Mouse (Mus musculus) midbrain, embryonic 11.5 days (tissue): ENCODE results near the gene Chrna5. TPM values are rescaled to one million over a fixed set of nuclear protein-coding genes. Genes with fewer than 3 reads are reported as not detected.
A peak's percentile ranks its signal among the peaks of the same experiment; 100 is the strongest.
"Not testable (repeated sequence)": the region's sequence is repeated elsewhere in the genome, so short reads cannot be mapped to it uniquely, and the experiment has no call there.

Experiments used
- ATAC-seq: fragments of 200-750 bp; cut with Nextera tagmentation; 2 replicates; pipeline ENCODE4 v1.8.0; 2017; ENCODE audit warnings: moderate TSS enrichment, moderate library complexity; ENCODE audit not compliant: low FRiP score
- DNase-seq: peaks from one replicate; pipeline ENCODE4 v3.0.0; 2015; ENCODE audit warnings: low spot score; ENCODE audit errors: missing footprints
- H3K27ac ChIP-seq: fragments of 300-500 bp; sonication (generic); 2 replicates; pipeline ENCODE4 v1.5.1; 2014; ENCODE audit warnings: low read depth, low read length
- H3K27me3 ChIP-seq: fragments of 300-500 bp; sonication (generic); 2 replicates; pipeline ENCODE4 v1.6.1; 2014; ENCODE audit warnings: mild to moderate bottlenecking, low read length, moderate library complexity, mixed read lengths; ENCODE audit not compliant: control insufficient read depth, insufficient read depth
- H3K36me3 ChIP-seq: fragments of 300-500 bp; sonication (generic); 2 replicates; pipeline ENCODE4 v1.6.1; 2014; ENCODE audit warnings: mild to moderate bottlenecking, low read length, moderate library complexity, mixed read lengths; ENCODE audit not compliant: control insufficient read depth, insufficient read depth
- H3K4me1 ChIP-seq: fragments of 300-500 bp; sonication (generic); 2 replicates; pipeline ENCODE4 v1.6.1; 2014; ENCODE audit warnings: low read length; ENCODE audit not compliant: control insufficient read depth, insufficient read depth
- H3K4me2 ChIP-seq: fragments of 300-500 bp; sonication (generic); 2 replicates; pipeline ENCODE4 v1.6.1; 2014; ENCODE audit warnings: mild to moderate bottlenecking, moderate library complexity
- H3K4me3 ChIP-seq: fragments of 300-500 bp; sonication (generic); 2 replicates; pipeline ENCODE4 v1.5.1; 2014; ENCODE audit warnings: low read depth, low read length
- H3K9ac ChIP-seq: fragments of 300-500 bp; sonication (generic); 2 replicates; pipeline ENCODE4 v1.6.1; 2014; ENCODE audit warnings: low read length
- H3K9me3 ChIP-seq: fragments of 300-500 bp; sonication (generic); 2 replicates; pipeline ENCODE4 v1.6.1; 2016; ENCODE audit warnings: low read length; ENCODE audit not compliant: control insufficient read depth
- WGBS: fragments of 180-500 bp; shearing (Covaris S2); extraction: QIAGEN DNeasy Blood & Tissue Kit; methylation state at CpG from one replicate; pipeline ENCODE4 v1.1.7; 2014; 5-methylcytosine and 5-hydroxymethylcytosine counted together
- polyA plus RNA-seq: library from polyadenylated mRNA; unstranded; fragments of >200 nt; fragmentation: Nextera tagmentation; extraction: Ambion mirVana; gene quantifications from 2 replicates; pipeline ENCODE4 v1.2.1, GENCODE M21; 2014

Chrna5 gene
- polyA plus RNA-seq = 6.5 and 7.7 TPM in 2 replicates

- Histone ChIP-seq H3K4me1 (peaks cover 10% of the 10 kb centered on the region; the same call in 1 of the 2 replicates), H3K27ac (peak within 1 kb of the TSS; percentile 20; the same call in 1 of the 2 replicates)
- 56% methylated on average over 8 of the region's 8 CpGs for WGBS
Observed at GRCm38 (mm10) chr9:54980674-54981073, at the start of gene Chrna5. TSS of gene Chrna5 (plus strand) at chr9:54980880.

GRCm38 (mm10) chr9:54931765-54932164 lies 48.9 kb upstream of the Chrna5 start:
- Histone ChIP-seq H3K27ac (no peak overlapping the region), H3K9ac (no peak overlapping the region), H3K4me3 (no peak overlapping the region), H3K4me2 (no peak overlapping the region), H3K4me1 (no peaks in the 10 kb centered on the region), H3K36me3 (no peaks in the 10 kb centered on the region; the same call in 1 of the 2 replicates), H3K9me3 (no peaks in the 10 kb centered on the region), H3K27me3 (no peaks in the 10 kb centered on the region)
- DNase-seq (peak; percentile 35), ATAC-seq (no peak)
- 0% methylated on average over 1 of the region's 1 CpGs for WGBS

More at GRCm38 (mm10) chr9:54980674-54981073, at the start of gene Chrna5:
- H3K9me3 ChIP-seq = no peaks in the 10 kb centered on the region
- H3K4me3 ChIP-seq = peak within 1 kb of the TSS; percentile 59
- peaks cover 13% of the 10 kb centered on the region for H3K27me3 ChIP-seq
- H3K9ac ChIP-seq = peak within 1 kb of the TSS; percentile 58
- H3K4me2 ChIP-seq = peak within 1 kb of the TSS; percentile 89
- no peaks in the 10 kb centered on the region for H3K36me3 ChIP-seq
- peak; percentile 60 for ATAC-seq
- peak; percentile 85 for DNase-seq

GRCm38 (mm10) chr9:54932379-54932778 lies 48.3 kb upstream of the Chrna5 start:
- Histone ChIP-seq H3K9me3 (no peaks in the 10 kb centered on the region), H3K4me2 (no peak overlapping the region), H3K4me1 (no peaks in the 10 kb centered on the region), H3K36me3 (no peaks in the 10 kb centered on the region; the same call in 1 of the 2 replicates), H3K4me3 (no peak overlapping the region), H3K27ac (no peak overlapping the region), H3K27me3 (no peaks in the 10 kb centered on the region), H3K9ac (no peak overlapping the region)
- DNase-seq (no peak), ATAC-seq (no peak)
- WGBS = 75% methylated on average over 2 of the region's 2 CpGs

GRCm38 (mm10) chr9:54942071-54942470 lies 38.6 kb upstream of the Chrna5 start:
- H3K9me3 ChIP-seq = no peaks in the 10 kb centered on the region
- H3K9ac ChIP-seq = no peak overlapping the region
- no peak for DNase-seq
- H3K4me1 ChIP-seq = no peaks in the 10 kb centered on the region
- H3K36me3 ChIP-seq = no peaks in the 10 kb centered on the region
- H3K27ac ChIP-seq = no peak overlapping the region
- H3K4me3 ChIP-seq = no peak overlapping the region
- H3K4me2 ChIP-seq = no peak overlapping the region
- no peaks in the 10 kb centered on the region for H3K27me3 ChIP-seq
- no peak for ATAC-seq
- 92% methylated on average over 4 of the region's 4 CpGs for WGBS

- H3K4me2 ChIP-seq = no peak overlapping the region
- no peaks in the 10 kb centered on the region for H3K4me1 ChIP-seq
- no peak overlapping the region for H3K9ac ChIP-seq
- no peak overlapping the region for H3K27ac ChIP-seq
- ATAC-seq (no peak), DNase-seq (no peak)
- no peaks in the 10 kb centered on the region for H3K27me3 ChIP-seq
- H3K36me3 ChIP-seq = no peaks in the 10 kb centered on the region
- WGBS = 81% methylated on average over 2 of the region's 2 CpGs
- no peaks in the 10 kb centered on the region for H3K9me3 ChIP-seq
- no peak overlapping the region for H3K4me3 ChIP-seq
Observed at GRCm38 (mm10) chr9:54944467-54944866, 36.2 kb upstream of the Chrna5 start.

GRCm38 (mm10) chr9:54946256-54946655 lies 34.4 kb upstream of the Chrna5 start:
- WGBS = 85% methylated on average over 16 of the region's 16 CpGs

GRCm38 (mm10) chr9:54949465-54949864 lies 31.2 kb upstream of the Chrna5 start:
- H3K4me2 ChIP-seq = no peak overlapping the region
- H3K4me3 ChIP-seq = no peak overlapping the region
- peaks cover under 1% of the 10 kb centered on the region; the same call in 1 of the 2 replicates for H3K36me3 ChIP-seq
- H3K27ac ChIP-seq = no peak overlapping the region
- ATAC-seq = no peak
- H3K9me3 ChIP-seq = no peaks in the 10 kb centered on the region
- H3K4me1 ChIP-seq = peaks cover 9% of the 10 kb centered on the region
- no peak overlapping the region for H3K9ac ChIP-seq
- DNase-seq = no peak
- no peaks in the 10 kb centered on the region for H3K27me3 ChIP-seq

More at GRCm38 (mm10) chr9:54946256-54946655, 34.4 kb upstream of the Chrna5 start:
- H3K4me1 ChIP-seq = peaks cover under 1% of the 10 kb centered on the region
- no peaks in the 10 kb centered on the region for H3K27me3 ChIP-seq
- no peak overlapping the region for H3K4me3 ChIP-seq
- H3K27ac ChIP-seq = no peak overlapping the region
- H3K4me2 ChIP-seq = no peak overlapping the region
- no peak overlapping the region for H3K9ac ChIP-seq
- DNase-seq = no peak
- H3K36me3 ChIP-seq = no peaks in the 10 kb centered on the region
- no peaks in the 10 kb centered on the region for H3K9me3 ChIP-seq
- ATAC-seq = no peak

- 61% methylated on average over 8 of the region's 8 CpGs for WGBS
- not testable (repeated sequence) for H3K9me3 ChIP-seq, H3K27me3 ChIP-seq, DNase-seq, H3K27ac ChIP-seq, H3K4me1 ChIP-seq, H3K36me3 ChIP-seq
- H3K9ac ChIP-seq = peak overlapping the region; percentile 87
- H3K4me2 ChIP-seq = peak overlapping the region; percentile 76
- ATAC-seq = peak; percentile 51; the same call in 1 of the 2 replicates
- peak overlapping the region; percentile 85 for H3K4me3 ChIP-seq
Observed at GRCm38 (mm10) chr9:54950162-54950561, 30.5 kb upstream of the Chrna5 start.

GRCm38 (mm10) chr9:54950575-54951321 lies 29.9 kb upstream of the Chrna5 start, which contains the start of the genes Psma4 and AY074887:
TSS of gene Psma4 (plus strand) at chr9:54950790.
TSS of gene AY074887 (minus strand) at chr9:54950998.
- WGBS = under 1% methylated on average over 57 of the region's 65 CpGs
- Histone ChIP-seq H3K4me2 (peak within 1 kb of the TSS; percentile 76), H3K4me1 (peaks cover 9% of the 10 kb centered on the region), H3K27me3 (no peaks in the 10 kb centered on the region), H3K27ac (peak within 1 kb of the TSS; percentile 82), H3K4me3 (peak within 1 kb of the TSS; percentile 85), H3K9me3 (no peaks in the 10 kb centered on the region), H3K36me3 (peaks cover 7% of the 10 kb centered on the region; the same call in 1 of the 2 replicates), H3K9ac (peak within 1 kb of the TSS; percentile 87)
- DNase-seq = peak; percentile 100
- peak; percentile 100 for ATAC-seq
